Mouse (Mus musculus) adrenal gland, postnatal 36 days (tissue): ENCODE measurements at regions not wholly inside any gene's neighbourhood (a gene's known extent, or its start where the extent isn't known, plus 50 kb on each side); places are given as distances from the start of the nearest gene placed in this dataset.

Experiments used
- DNase-seq, 2 experiments: peaks; one replicate each; pipeline ENCODE4 v3.0.0; 2021; ENCODE audit warnings: mixed read lengths in 1 of 2

GRCm38 (mm10) chr13:87649289-87649688 lies 1172.0 kb upstream of the Edil3 start:
- no peak for DNase-seq

- DNase-seq: peak; percentile 27 to 36
These were observed 1148.8 kb upstream of the Edil3 start for GRCm38 (mm10) chr13:87672461-87672860.

- no peak for DNase-seq
These were observed 1142.4 kb upstream of the Edil3 start for GRCm38 (mm10) chr13:87678917-87679316.
